Mouse (Mus musculus) embryonic stem cell, embryonic (primary cell): ENCODE measurements at regions not wholly inside any gene's neighbourhood (a gene's known extent, or its start where the extent isn't known, plus 50 kb on each side); places are given as distances from the start of the nearest gene placed in this dataset.

Experiments
- CTCF ChIA-PET, 4 experiments: fragments of 300-600 bp in 2 of 4; fragments of 350-600 bp in 2 of 4; sonication (Branson Sonifier 250); formaldehyde crosslinking; loops; one replicate each; lab custom pipeline; 2022; ENCODE audit warnings: inconsistent platforms in 2 of 4; lab: Charles Lee
- POLR2A ChIA-PET, 4 experiments: fragments of 300-600 bp in 2 of 4; fragments of 350-600 bp in 2 of 4; sonication (Branson Sonifier 250); formaldehyde crosslinking; loops; one replicate each; lab custom pipeline; 2022; ENCODE audit warnings: antibody characterized with exemption in 4 of 4, inconsistent platforms in 1 of 4; lab: Charles Lee

DNA sequence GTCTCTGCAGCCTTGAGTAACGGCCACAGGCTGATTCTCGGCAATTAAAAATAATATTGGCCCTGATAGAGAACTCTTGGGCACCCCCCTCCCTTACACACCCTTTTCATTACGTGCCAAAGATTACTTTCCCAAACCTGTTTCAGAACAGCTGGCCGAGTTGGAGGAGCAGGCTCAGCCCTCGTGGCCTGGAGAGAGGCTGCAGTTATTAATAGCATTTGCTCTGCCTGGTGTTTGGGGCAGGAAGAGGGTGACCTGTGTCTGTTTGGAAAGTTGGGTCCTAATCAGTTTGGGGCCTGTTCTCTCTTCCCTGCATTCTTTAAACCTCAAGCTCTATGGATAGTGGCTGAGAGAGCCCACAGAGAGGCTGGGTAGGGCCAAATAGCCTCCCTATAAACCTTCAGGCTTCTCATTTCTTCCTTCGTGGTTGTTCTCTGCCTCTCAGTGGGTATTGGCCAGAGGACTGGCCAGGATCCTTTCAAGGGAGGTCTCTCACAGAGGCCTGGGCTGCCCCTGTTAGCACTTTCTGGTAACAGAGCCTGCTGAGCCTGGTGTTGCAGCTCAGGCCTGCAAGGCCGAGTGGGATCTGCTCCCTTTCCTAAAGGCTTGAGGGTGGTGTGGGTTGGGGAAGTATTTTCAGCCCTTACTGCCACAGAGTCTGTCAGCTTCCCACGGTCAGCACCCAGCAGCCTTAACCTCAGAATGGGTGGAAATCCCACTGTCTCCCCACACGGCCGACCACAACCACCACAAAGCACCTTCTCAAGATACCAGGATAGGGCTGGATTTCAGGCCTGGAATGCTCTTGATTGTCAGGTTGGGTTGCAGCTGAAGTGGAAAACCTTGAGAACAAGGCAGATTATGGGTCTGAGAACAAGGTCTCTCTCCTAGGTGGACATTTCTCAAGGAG lies 206.7 kb downstream of the Zfp36l1 start:
- ChIA-PET CTCF (interaction anchor here in 1 of 4 experiments (0.6 kb wide), 1 partner anchor 224 kb away, joined by 3 read pairs; no protein-coding TSS in a partner anchor), POLR2A (interaction anchor here in 1 of 4 experiments (0.7 to 1.4 kb wide), 4 partner anchors 10 to 99 kb away, joined by 3 to 4 read pairs (median 4); no protein-coding TSS in a partner anchor)

DNA sequence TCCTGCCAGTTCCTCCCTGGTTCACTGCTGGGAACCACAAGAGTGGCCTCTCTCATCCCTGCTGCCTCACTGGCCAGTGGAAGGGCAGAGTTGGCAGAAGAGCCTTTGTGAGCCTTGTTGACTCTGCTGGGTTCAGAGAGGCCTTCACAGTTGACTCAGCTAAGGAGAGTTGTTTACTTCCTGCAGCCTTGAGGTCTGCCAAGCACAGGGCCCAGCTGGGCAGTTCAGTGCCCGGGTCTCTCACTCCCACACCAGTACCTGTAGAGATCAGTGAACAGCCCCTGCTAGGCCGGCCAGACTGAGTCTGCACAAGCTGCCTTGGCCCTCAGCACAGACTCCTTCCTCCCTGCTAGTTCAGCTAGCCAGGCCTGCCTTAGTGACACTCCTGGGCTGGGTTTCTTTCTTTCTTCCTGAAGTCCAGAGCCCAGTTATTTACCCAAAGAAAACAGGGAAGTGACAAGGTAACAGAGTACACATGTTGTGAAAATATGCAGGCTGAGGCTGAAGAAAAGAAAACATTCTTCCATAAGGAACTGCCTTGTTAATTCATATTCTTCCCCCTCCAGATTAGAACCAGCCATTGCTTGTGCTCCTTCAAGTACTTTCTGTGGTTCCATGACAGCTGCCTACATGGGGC lies 207.8 kb downstream of the Zfp36l1 start:
- ChIA-PET POLR2A (interaction anchor here in 2 of 4 experiments (0.6 to 1.4 kb wide), 5 partner anchors 9 to 98 kb away, joined by 3 to 4 read pairs (median 3); no protein-coding TSS in a partner anchor), CTCF (interaction anchor here in 1 of 4 experiments (0.6 kb wide), 1 partner anchor 34 kb away, joined by 20 read pairs; no protein-coding TSS in a partner anchor)

DNA sequence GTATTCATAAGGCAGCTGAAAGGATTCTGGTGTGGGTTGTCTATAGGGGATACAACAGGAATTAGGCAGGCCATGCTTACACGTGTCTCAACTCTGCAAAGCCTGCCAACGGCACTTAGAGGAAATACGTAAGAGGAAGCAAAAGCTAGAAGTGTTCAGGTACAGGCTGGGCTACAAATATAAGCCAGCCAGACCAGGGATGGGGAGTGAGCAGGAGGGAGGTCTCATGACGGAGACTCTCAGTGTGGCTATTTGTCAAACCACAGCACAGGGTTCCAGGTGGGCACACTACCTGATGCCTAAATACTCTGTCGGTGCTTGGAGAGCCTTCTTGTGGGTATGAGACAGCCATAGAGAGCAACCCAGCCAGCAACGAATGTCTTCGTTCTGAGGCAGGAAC lies 210.1 kb downstream of the Zfp36l1 start:
- POLR2A ChIA-PET = interaction anchor here in 1 of 4 experiments (0.7 kb wide), 1 partner anchor 268 kb away, joined by 3 read pairs; no protein-coding TSS in a partner anchor
- CTCF ChIA-PET = no interaction called here

DNA sequence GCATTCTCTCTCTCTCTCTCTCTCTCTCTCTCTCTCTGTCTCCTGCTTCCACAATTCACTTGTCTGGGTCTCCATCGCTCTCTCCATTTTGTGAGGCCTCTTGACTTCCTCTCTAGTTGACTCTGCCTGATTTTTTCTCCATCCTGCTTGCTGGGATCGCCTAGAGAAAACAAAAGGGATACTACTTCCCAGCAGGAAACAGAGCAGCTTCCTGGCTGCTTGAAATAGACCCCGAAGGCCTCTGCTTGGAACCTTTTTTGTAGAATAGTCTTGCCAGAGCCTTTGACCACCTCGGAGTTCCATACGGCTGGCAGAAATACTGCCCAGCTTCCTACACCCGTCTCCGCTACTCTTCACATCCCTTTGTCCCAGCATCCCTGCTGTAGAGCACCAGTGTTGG lies 210.7 kb downstream of the Zfp36l1 start:
- ChIA-PET POLR2A (interaction anchor here in 1 of 4 experiments (0.7 kb wide), 1 partner anchor 268 kb away, joined by 3 read pairs; no protein-coding TSS in a partner anchor), CTCF (no interaction called here)

DNA sequence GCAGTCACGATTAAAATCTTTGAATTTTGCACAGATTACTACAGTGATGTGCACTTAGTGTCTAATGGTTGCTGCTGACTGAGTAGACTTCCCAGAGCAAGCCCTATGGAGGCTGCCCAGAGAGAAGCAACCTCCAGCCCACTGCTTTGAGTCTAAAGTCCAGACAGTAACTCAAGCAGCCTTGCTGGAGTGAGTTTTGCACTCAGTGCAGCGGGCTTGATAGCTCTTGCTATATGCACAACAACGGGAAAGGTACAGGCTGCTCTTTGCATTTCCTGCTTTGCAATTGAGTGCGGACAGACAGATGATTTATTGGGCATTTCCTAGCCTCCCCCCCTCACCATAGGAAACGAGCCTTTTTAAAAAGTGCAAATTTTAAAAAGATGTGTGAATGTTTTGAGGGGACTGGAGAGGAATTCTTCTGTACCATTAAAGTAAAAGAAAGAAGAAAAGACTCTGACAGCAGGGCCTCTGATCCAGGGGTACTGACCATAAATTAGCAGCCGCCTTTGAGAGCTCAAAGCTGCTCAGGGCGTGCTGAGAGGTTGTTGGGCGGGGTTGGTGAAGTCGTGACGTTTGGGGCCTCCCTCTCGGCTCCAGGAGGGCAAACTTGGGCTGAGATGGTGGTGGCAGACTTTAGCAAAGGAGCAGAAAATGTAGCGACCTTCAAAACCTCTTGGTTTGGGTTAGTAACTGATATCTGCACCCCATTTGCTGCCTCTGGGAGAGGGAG lies 214.4 kb downstream of the Zfp36l1 start:
- POLR2A ChIA-PET = interaction anchor here in 1 of 4 experiments (0.6 to 1.1 kb wide), 2 partner anchors 8 to 361 kb away, joined by 3 to 4 read pairs; no protein-coding TSS in a partner anchor

DNA sequence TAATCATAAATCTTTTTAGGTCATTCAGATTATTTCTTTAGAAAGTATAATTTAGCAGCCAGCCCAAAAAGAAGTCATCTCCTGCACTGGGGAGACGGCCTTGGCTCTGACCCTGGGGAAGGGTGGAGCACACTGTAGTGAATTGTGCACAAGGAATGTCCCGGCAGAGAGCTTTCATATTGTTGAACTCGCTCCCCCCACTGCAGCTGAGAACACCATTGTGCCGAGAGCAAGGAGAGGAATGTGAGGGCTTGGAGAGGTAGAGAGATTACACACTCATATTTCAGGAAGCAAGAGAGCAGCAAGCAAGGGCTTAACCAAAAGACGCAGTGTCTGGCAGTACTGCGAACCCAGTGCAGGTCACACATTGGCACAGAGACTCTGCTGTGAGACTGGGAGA lies 216.8 kb downstream of the Zfp36l1 start:
- CTCF ChIA-PET = interaction anchor here in 1 of 4 experiments (1.1 kb wide), 1 partner anchor 237 kb away, joined by 3 read pairs; no protein-coding TSS in a partner anchor

More for the DNA sequence above, 214.4 kb downstream of the Zfp36l1 start:
- CTCF ChIA-PET = interaction anchor here in 1 of 4 experiments (0.6 kb wide), 1 partner anchor 336 kb away, joined by 9 read pairs; no protein-coding TSS in a partner anchor

DNA sequence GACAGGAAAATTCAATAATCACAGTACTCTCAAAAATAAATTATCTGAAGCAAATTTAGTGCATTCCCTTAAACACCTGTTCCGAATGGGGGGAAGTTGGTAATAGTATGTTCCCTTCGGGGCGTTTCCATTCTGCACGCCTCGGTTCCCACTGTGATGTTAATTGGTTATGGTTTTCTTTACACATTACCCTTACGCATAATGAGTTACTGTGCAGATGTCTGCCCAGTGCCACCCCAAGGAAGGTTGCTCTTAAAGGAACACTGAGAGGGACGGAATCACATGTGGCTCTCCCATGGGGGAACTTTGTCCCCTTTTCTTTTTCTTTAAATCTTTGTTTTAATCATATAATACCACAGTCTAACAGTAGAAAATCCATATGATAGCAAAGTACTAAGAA lies 217.5 kb downstream of the Zfp36l1 start:
- ChIA-PET CTCF (no interaction called here), POLR2A (interaction anchor here in 2 of 4 experiments (1.0 to 1.8 kb wide), 4 partner anchors 10 to 218 kb away, joined by 3 to 5 read pairs (median 4); partner anchors contain the start of gene Zfp36l1 (in 1 of the 2))

More for the DNA sequence above, 216.8 kb downstream of the Zfp36l1 start:
- POLR2A ChIA-PET = interaction anchor here in 2 of 4 experiments (1.0 to 1.8 kb wide), 3 partner anchors 10 to 35 kb away, joined by 4 to 5 read pairs (median 4); no protein-coding TSS in a partner anchor

DNA sequence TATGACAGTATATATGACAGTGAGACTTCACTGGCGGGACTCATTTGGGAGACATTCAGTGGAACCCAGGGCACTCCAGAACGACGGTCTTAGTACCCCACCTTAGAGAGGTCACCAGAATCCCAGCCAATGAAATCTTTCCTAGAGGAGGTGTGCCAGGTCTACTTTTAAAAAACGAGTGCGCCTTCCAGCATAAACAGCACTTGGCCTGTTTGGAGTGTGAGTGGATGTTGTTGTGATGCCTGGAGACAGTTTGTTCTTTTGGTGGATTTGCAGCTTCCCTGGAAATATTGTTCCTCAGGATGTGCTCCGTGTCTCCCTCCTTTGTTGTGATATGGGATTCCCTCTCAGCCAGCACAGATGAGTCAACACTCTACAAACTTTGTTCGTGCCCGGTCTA lies 219.9 kb downstream of the Zfp36l1 start:
- ChIA-PET CTCF (no interaction called here), POLR2A (interaction anchor here in 1 of 4 experiments (0.7 kb wide), 1 partner anchor 416 kb away, joined by 5 read pairs; no protein-coding TSS in a partner anchor)

DNA sequence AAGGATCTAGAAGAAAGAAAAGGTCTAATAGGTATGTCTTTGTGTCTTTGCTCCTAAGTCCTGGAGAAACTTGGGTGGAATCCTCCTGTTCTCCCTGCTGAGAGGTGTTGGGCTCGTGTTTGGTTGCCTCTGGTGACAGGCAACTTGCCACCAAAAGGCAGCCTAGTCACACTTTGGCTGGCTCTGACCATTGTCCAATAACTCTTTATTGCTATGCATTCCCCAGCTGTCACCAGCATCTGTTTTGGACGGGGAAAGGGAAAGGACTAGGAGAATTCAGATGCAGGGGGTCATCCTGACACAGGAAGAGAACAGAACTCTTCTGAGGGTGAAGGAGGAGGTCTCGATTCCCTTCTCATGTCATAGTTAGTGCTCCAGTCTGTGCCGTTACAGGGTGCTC lies 220.9 kb downstream of the Zfp36l1 start:
- CTCF ChIA-PET = interaction anchor here in 1 of 4 experiments (0.6 kb wide), 1 partner anchor 696 kb away, joined by 3 read pairs; no protein-coding TSS in a partner anchor
- POLR2A ChIA-PET = interaction anchor here in 1 of 4 experiments (1.0 kb wide), 1 partner anchor 14 kb away, joined by 5 read pairs; no protein-coding TSS in a partner anchor

DNA sequence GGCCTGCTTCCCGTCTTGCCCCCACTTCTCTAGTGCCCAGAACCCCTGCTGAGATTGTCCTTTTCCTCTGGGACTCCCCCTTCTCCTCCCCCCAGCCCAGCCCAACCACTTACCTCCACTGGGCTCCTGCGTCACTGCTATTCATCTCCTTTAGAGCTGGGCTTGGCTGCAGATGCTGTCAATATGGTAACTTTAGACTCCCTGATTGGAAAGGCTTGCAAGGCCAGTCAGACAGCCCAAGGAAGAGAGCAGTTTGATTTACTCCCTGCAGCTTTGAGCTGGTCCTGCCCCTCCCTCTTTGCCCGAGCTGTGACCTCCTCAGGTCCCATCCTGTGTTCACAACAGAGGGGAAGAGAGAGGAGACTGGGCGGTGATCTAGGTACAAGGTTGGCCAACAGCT lies 221.9 kb downstream of the Zfp36l1 start:
- POLR2A ChIA-PET = interaction anchor here in 2 of 4 experiments (0.7 to 1.0 kb wide), 2 partner anchors 13 to 169 kb away, joined by 4 to 5 read pairs; no protein-coding TSS in a partner anchor
- CTCF ChIA-PET = no interaction called here

DNA sequence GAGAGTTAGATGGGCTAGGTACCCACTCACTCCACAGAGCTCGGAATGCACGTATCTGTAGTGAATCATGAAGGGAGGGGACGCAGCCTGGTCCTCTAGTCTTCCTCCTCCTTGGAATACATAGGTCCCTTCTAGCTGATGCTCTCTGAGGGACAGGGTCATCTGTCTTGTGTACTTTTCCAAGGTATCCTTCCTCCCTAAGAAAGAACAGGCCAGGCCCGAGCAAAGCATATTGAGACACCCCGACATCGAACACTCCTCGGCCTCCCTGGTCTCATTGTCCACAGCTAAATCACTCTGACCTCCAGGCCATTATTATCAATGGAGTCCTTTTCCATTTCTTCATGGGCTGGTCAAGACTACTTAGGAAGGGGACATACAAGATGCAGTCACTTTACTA lies 222.5 kb downstream of the Zfp36l1 start:
- ChIA-PET POLR2A (interaction anchor here in 1 of 4 experiments (0.6 kb wide), 2 partner anchors 8 to 87 kb away, joined by 4 to 5 read pairs; no protein-coding TSS in a partner anchor), CTCF (interaction anchor here in 1 of 4 experiments (0.6 to 1.1 kb wide), 2 partner anchors 242 to 635 kb away, joined by 3 read pairs; no protein-coding TSS in a partner anchor)

DNA sequence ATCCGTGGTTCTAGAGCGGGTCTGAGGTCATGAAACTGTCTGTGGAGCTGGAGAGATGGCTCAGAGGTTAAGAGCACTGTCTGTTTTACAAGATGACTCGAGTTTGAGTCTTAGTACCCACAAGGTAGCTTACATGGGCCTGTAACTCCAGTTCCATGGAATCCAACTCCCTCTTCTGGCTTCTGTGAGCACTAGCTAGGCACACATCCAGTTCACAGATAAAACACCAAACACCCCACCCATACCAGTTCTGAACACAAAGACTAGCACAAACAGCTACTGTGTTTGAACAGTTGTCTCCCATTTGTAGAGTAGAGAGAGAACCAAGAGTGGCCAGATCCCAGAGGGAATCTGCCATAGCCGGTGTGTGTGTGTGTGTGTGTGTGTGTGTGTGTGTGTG lies 224.0 kb downstream of the Zfp36l1 start:
- CTCF ChIA-PET = interaction anchor here in 2 of 4 experiments (0.7 to 1.1 kb wide), 2 partner anchors 257 to 403 kb away, joined by 3 read pairs; no protein-coding TSS in a partner anchor
- POLR2A ChIA-PET = interaction anchor here in 1 of 4 experiments (0.5 to 0.6 kb wide), 2 partner anchors 67 to 586 kb away, joined by 3 read pairs; no protein-coding TSS in a partner anchor

DNA sequence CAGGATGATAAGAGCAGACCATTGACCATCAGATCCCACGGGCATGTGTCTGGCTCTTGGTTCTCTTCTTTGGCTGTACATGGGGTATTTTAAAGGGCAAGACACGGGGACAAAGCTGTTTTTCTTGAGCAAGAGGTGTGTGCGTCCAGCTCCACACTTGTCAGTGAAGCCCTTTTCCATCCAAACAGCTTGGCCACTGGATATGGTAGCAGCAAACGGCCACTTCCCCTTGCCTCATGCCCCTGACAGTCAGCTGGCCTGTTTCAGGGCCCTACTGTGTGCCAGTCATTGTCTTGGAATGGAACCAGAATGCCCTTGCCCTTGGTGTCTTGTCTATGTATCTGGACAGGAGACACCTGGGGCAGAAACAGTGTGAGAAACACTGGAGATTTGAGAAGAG lies 224.7 kb downstream of the Zfp36l1 start:
- ChIA-PET POLR2A (no interaction called here), CTCF (interaction anchor here in 1 of 4 experiments (1.1 kb wide), 1 partner anchor 258 kb away, joined by 3 read pairs; no protein-coding TSS in a partner anchor)

DNA sequence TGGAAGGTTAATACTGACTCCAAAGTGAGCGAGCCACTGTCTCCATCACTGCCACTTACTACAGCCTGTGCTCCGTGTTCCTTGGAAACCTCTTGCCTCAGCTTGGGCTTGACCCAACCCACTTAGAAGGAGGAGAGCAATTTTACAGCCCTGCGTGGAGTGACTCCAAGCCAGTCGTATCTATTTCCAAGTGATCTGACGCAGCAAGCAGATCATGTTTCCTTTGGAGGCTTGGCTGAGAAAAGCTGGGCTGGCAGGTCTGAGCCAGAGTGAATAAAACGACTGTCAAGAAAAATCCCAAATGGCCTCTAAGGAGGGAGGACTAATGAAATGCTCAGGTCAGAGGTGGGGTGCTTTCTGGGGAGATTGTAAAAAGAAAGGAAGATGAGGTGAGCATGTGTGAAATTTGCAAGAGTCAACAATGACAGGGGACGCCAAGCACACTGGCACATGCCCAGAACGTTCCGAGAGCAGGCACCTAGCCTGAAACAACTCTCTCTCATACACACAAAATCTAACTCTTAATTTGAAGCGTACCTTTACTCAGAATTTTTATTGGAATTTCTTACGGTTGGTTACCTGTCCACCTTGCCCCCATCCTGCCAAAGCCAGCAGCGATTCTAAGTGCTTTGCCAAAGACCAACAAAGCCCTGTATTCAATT lies 225.5 kb downstream of the Zfp36l1 start:
- ChIA-PET POLR2A (no interaction called here), CTCF (no interaction called here)

DNA sequence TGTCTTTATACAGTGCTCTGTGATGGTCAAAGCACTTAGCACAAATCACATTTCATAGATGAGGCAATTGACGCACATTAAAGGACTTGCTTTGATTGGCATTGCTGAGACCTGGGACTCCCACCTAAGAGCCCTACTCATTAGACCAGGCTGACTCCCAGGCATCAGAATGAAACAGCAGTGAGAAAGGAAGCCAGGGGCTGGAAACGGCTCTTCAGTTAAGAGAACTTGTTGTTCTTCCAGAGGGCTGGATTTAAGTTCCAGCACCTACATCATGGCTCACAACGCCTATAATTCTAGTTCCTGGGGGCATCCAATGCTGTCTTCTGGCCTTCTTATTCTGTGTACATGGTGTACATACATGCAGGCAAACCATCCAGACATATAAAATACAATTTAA lies 226.3 kb downstream of the Zfp36l1 start:
- CTCF ChIA-PET = no interaction called here
- POLR2A ChIA-PET = no interaction called here

DNA sequence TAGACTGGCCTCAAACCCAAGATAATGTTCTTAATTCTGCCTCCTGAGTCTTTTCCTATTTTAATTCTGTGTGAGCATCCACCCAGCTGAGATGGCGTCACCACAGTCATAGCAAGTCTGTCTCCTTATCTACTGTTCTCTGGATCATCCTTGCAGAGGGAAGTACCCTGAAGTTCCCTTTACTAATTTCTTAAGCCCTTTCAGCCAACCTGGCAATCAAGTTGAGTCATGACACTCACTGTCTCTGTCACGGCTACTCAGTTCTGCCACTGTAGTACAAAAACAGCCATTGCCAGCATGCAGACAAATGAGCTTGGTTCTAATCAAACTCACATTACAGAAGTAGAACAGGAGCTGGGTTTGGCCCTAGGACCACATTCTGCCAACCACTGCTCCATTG lies 227.5 kb downstream of the Zfp36l1 start:
- CTCF ChIA-PET = no interaction called here
- POLR2A ChIA-PET = no interaction called here

DNA sequence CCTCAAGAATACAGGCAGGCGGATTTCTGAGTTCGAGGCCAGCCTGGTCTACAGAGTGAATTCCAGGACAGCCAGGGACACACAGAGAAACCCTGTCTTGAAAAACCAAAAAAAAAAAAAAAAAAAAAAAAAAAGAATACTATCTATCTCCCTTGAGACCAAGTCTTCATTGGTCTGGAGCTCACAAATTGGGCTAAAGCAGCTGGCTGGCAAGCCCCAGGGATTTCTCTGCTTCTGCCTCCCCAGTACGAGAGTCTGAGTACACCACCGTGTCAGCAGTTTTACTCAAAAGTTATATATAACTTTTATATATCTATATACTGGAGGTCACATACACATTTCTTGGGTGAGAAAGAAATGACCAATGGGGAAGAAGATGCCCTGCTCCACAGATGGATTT lies 229.2 kb downstream of the Zfp36l1 start:
- ChIA-PET POLR2A (interaction anchor here in 1 of 4 experiments (0.6 kb wide), 1 partner anchor 20 kb away, joined by 3 read pairs; no protein-coding TSS in a partner anchor), CTCF (interaction anchor here in 1 of 4 experiments (0.6 kb wide), 2 partner anchors 9 to 19 kb away, joined by 4 to 5 read pairs; no protein-coding TSS in a partner anchor)
